Mouse (Mus musculus) liver, postnatal 0 days (tissue): ENCODE measurements at regions not wholly inside any gene's neighbourhood (a gene's known extent, or its start where the extent isn't known, plus 50 kb on each side); places are given as distances from the start of the nearest gene placed in this dataset.

ENCODE experiments used
- CTCF ChIP-seq: sonication (generic); IDR thresholded peaks from 2 replicates; pipeline ENCODE4 v1.5.1; 2016; ENCODE audit warnings: antibody characterized with exemption, low read depth
- EP300 ChIP-seq: IDR thresholded peaks from 2 replicates; pipeline ENCODE4 v1.6.1; 2016; ENCODE audit warnings: antibody characterized with exemption, low read depth, mild to moderate bottlenecking

DNA sequence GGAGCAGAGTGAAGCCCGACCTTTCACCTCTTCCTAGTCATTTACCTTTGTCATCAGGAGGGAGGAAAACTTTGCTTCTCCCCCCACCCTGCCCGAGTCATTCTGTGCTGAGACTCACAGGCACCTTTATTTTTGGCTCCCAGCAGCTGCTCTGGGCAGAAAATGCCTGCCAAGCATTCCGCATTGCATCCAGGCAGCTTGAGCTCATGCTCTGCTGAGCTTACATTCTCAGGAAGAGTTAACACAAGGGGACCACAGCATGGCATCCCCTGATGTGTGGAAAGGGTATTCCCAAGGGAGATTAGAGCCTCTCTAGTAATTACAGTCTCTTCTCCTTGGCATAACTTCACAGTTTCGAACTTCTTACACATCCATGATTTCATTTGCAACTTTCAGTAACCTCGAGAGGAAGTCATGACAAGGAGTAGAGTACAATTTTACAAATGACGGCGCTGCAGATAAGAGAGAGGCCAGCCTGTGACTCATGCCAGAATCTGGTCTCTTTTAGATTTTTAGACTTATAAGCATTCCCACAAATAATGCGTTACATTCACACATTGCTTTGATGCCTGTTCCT is 370.3 kb downstream of the Gpam start:
- TF ChIP-seq EP300 (no peak), CTCF (no peak)
